Mouse (Mus musculus): Measurements from ENCODE around the gene Calhm4.
"Not testable (repeated sequence)": the region's sequence is repeated elsewhere in the genome, so short reads cannot be mapped to it uniquely, and the experiment has no call there.

Gene Calhm4

GRCm38 (mm10) chr10:34044210-34044609, at the start of gene Calhm4:
Calhm4 (minus strand) TSS chr10:34044310.
- in situ Hi-C loops (cut with MboI, MseI): no loop called here

GRCm38 (mm10) chr10:34091888-34092287, 47.8 kb upstream of the Calhm4 start:
- in situ Hi-C loops (cut with MboI, MseI): no loop called here

- in situ Hi-C loops (cut with MboI, MseI): no loop called here
These were observed 46.4 kb upstream of the Calhm4 start for GRCm38 (mm10) chr10:34090481-34090880.

- in situ Hi-C loops (cut with MboI, MseI): no loop called here
These were observed 45.4 kb upstream of the Calhm4 start for GRCm38 (mm10) chr10:34089517-34089916.

GRCm38 (mm10) chr10:34088515-34088914, 44.4 kb upstream of the Calhm4 start:
- in situ Hi-C loops (cut with MboI, MseI): no loop called here

GRCm38 (mm10) chr10:34086514-34086913, 42.4 kb upstream of the Calhm4 start:
- in situ Hi-C loops (cut with MboI, MseI): no loop called here

GRCm38 (mm10) chr10:34074522-34075200, 30.6 kb upstream of the Calhm4 start:
- in situ Hi-C loops (cut with MboI, MseI): no loop called here

GRCm38 (mm10) chr10:34071650-34072049, 27.5 kb upstream of the Calhm4 start:
- in situ Hi-C loops (cut with MboI, MseI): no loop called here

GRCm38 (mm10) chr10:34070999-34071492, 26.9 kb upstream of the Calhm4 start:
- in situ Hi-C loops (cut with MboI, MseI): no loop called here

- in situ Hi-C loops (cut with MboI, MseI): no loop called here
These were observed 25.5 kb upstream of the Calhm4 start for GRCm38 (mm10) chr10:34069606-34070005.

GRCm38 (mm10) chr10:34066591-34066990, 22.5 kb upstream of the Calhm4 start:
- in situ Hi-C loops (cut with MboI, MseI): no loop called here

GRCm38 (mm10) chr10:34053987-34054386, 9.9 kb upstream of the Calhm4 start:
- in situ Hi-C loops (cut with MboI, MseI): no loop called here

GRCm38 (mm10) chr10:34037401-34037800, 6.7 kb downstream of the Calhm4 start, which contains the start of gene Trappc3l:
Trappc3l (plus strand) TSS chr10:34037597.
- in situ Hi-C loops (cut with MboI, MseI): no loop called here

GRCm38 (mm10) chr10:34036587-34036986, 7.5 kb downstream of the Calhm4 start:
- in situ Hi-C loops (cut with MboI, MseI): no loop called here

- in situ Hi-C loops (cut with MboI, MseI): no loop called here
These were observed 10.3 kb downstream of the Calhm4 start for GRCm38 (mm10) chr10:34033630-34034305.

- in situ Hi-C loops (cut with MboI, MseI): no loop called here
These were observed 13.8 kb downstream of the Calhm4 start for GRCm38 (mm10) chr10:34030322-34030721.

GRCm38 (mm10) chr10:34019302-34020075, 24.6 kb downstream of the Calhm4 start, which contains the start of gene Rwdd1:
Rwdd1 (minus strand) TSS chr10:34019624.
- in situ Hi-C loops (cut with MboI, MseI): loop anchor here (5.0 kb wide), 1 partner anchor 263 kb away; the partner anchor contains the start of gene Tspyl1

GRCm38 (mm10) chr10:34018746-34019301, 25.3 kb downstream of the Calhm4 start:
- in situ Hi-C loops (cut with MboI, MseI): loop anchor here (5.0 kb wide), 1 partner anchor 263 kb away; the partner anchor contains the start of gene Tspyl1

- in situ Hi-C loops (cut with MboI, MseI): no loop called here
These were observed 30.9 kb downstream of the Calhm4 start for GRCm38 (mm10) chr10:34013241-34013640.

GRCm38 (mm10) chr10:34012581-34012980, 31.5 kb downstream of the Calhm4 start:
- in situ Hi-C loops (cut with MboI, MseI): no loop called here

- in situ Hi-C loops (cut with MboI, MseI): no loop called here
These were observed 45.7 kb downstream of the Calhm4 start for GRCm38 (mm10) chr10:33998397-33998796.

GRCm38 (mm10) chr10:33996686-33997085, 47.4 kb downstream of the Calhm4 start:
- in situ Hi-C loops (cut with MboI, MseI): not testable (repeated sequence)
